8 mouse cellular contexts compared by ENCODE assay signal in genomic region chr17:47521551-47522258, GRCm38 (mm10). TPM values are rescaled to one million over a fixed set of nuclear protein-coding genes. Genes with fewer than 3 reads are reported as not detected.
DNase-seq lines count a peak whose midpoint lies in the region; ATAC-seq lines count a peak whose summit lies in the region.

No protein-coding gene starts in this region.

- H3K9ac ChIP-seq in kidney, embryonic 15.5 days: peak overlapping the region; percentile 37; the same call in 1 of the 2 replicates

- no peaks in the 10 kb centered on the region for H3K36me3 ChIP-seq in heart, embryonic 10.5 days
- no peaks in the 10 kb centered on the region for H3K36me3 ChIP-seq in kidney, embryonic 15.5 days

- no peaks in the 10 kb centered on the region for H3K9me3 ChIP-seq in heart, embryonic 10.5 days
- H3K9me3 ChIP-seq in kidney, embryonic 15.5 days (replicated peaks): no peaks in the 10 kb centered on the region

- H3K27me3 ChIP-seq in heart, embryonic 10.5 days (ENCODE audit: insufficient read depth, poor library complexity, severe bottlenecking): no peaks in the 10 kb centered on the region
- no peaks in the 10 kb centered on the region for H3K27me3 ChIP-seq in kidney, embryonic 15.5 days

- H3K4me2 ChIP-seq in kidney, embryonic 15.5 days: peak overlapping the region; percentile 51

- ATAC-seq in kidney, embryonic 15.5 days (replicated peaks; ENCODE audit: low FRiP score): peak; percentile 95

- peaks cover 73% of the 10 kb centered on the region for H3K4me1 ChIP-seq in heart, embryonic 10.5 days
- H3K4me1 ChIP-seq in kidney, embryonic 15.5 days: peaks cover 45% of the 10 kb centered on the region

- H3K4me3 ChIP-seq in heart, embryonic 10.5 days: peak overlapping the region; percentile 47
- peak overlapping the region; percentile 25 for H3K4me3 ChIP-seq in kidney, embryonic 15.5 days (replicated peaks)

- DNase-seq in left cerebral cortex, postnatal 4 days: peak; percentile 49
- DNase-seq in left cerebral cortex, adult 18-20 months (ENCODE audit: low spot score in 2 of 2): no peak
- peak; percentile 89 for DNase-seq in embryo, embryonic 11 days
- DNase-seq in heart, embryonic 10.5 days (ENCODE audit: low spot score): peak; percentile 98
- peak; percentile 65 for DNase-seq in lung, postnatal 14 days
- DNase-seq in retina, postnatal 7 days (ENCODE audit: low read depth, low spot score): peak; percentile 76
- DNase-seq in cerebellum, adult 8-10 months: no peak

- WGBS in heart, embryonic 10.5 days: under 1% methylated on average over 17 of the region's 17 CpGs
- WGBS in kidney, embryonic 15.5 days: 6% methylated on average over 17 of the region's 17 CpGs

- intact Hi-C loops in left cerebral cortex, postnatal 4 days (cut with DNase I): no loop called here

- peak overlapping the region; percentile 98 for H3K27ac ChIP-seq in heart, embryonic 10.5 days
- H3K27ac ChIP-seq in kidney, embryonic 15.5 days: peak overlapping the region; percentile 96

RNA-seq across cellular contexts. Expression of gene Ccnd3, which starts 16.9 kb away (rescaled TPM):
- total RNA-seq in left cerebral cortex, postnatal 4 days (2021): 10 to 100 TPM; 30.1 to 36.2 TPM
- 10 to 100 TPM; 33.6 to 40.7 TPM for total RNA-seq in left cerebral cortex, adult 18-20 months (2021)
- 552 and 644 TPM in 2 replicates for polyA plus RNA-seq in heart, embryonic 10.5 days (2016; fragmentation: Nextera tagmentation; extraction: Ambion mirVana)
- 272 and 294 TPM in 2 replicates for polyA plus RNA-seq in kidney, embryonic 15.5 days (2015; fragmentation: Nextera tagmentation; extraction: Ambion mirVana)

RNA-seq across cellular contexts. Expression of gene Taf8, which starts 19.6 kb away (rescaled TPM):
- 10 to 100 TPM; 12.7 to 15.5 TPM for total RNA-seq in left cerebral cortex, postnatal 4 days (2021)
- total RNA-seq in left cerebral cortex, adult 18-20 months (2021): 10 to 100 TPM; 16.8 to 19.1 TPM
- polyA plus RNA-seq in heart, embryonic 10.5 days (2016; fragmentation: Nextera tagmentation; extraction: Ambion mirVana): 23.0 and 28.5 TPM in 2 replicates
- polyA plus RNA-seq in kidney, embryonic 15.5 days (2015; fragmentation: Nextera tagmentation; extraction: Ambion mirVana): 32.2 and 37.0 TPM in 2 replicates

Comparison
In these comparisons a context has a peak if more than half of its experiments do, and no peak if none do; other contexts are left out.
1. DNase-seq: peak in left cerebral cortex, postnatal 4 days (single experiment), embryo, embryonic 11 days (single experiment), heart, embryonic 10.5 days (single experiment), lung, postnatal 14 days (single experiment) and retina, postnatal 7 days (single experiment); none in left cerebral cortex, adult 18-20 months (0 of 2) and cerebellum, adult 8-10 months (single experiment).